Mouse (Mus musculus) 416B (cell line): ENCODE data around the gene Neu1.
"Not testable (repeated sequence)": the region's sequence is repeated elsewhere in the genome, so short reads cannot be mapped to it uniquely, and the experiment has no call there.

Experiments used
- DNase-seq: peaks from one replicate; pipeline ENCODE4 v3.0.0; 2011; ENCODE audit warnings: low read depth

Neu1 gene

GRCm38 (mm10) chr17:34948721-34949552, 17.9 kb downstream of the Neu1 start:
- peak; percentile 60 for DNase-seq

- DNase-seq = peak; percentile 75
Observed at GRCm38 (mm10) chr17:34949553-34949969, 18.5 kb downstream of the Neu1 start.

- peak; percentile 52 for DNase-seq
Observed at GRCm38 (mm10) chr17:34950514-34951455, 19.7 kb downstream of the Neu1 start.

GRCm38 (mm10) chr17:34951636-34952377, 20.8 kb downstream of the Neu1 start:
- peak; percentile 46 for DNase-seq

GRCm38 (mm10) chr17:34952378-34953040, 21.5 kb downstream of the Neu1 start:
- DNase-seq = peak; percentile 95

GRCm38 (mm10) chr17:34953258-34953657, 22.2 kb downstream of the Neu1 start:
- DNase-seq = peak; percentile 71

GRCm38 (mm10) chr17:34953904-34954303, 22.9 kb downstream of the Neu1 start:
- no peak for DNase-seq

GRCm38 (mm10) chr17:34954831-34955230, 23.8 kb downstream of the Neu1 start:
- no peak for DNase-seq

- DNase-seq = no peak
Observed at GRCm38 (mm10) chr17:34955884-34956283, 24.8 kb downstream of the Neu1 start.

- DNase-seq = peak; percentile 80
Observed at GRCm38 (mm10) chr17:34956340-34956739, 25.3 kb downstream of the Neu1 start.

GRCm38 (mm10) chr17:34957291-34957690, 26.2 kb downstream of the Neu1 start:
- DNase-seq = not testable (repeated sequence)

- not testable (repeated sequence) for DNase-seq
Observed at GRCm38 (mm10) chr17:34957966-34958365, 26.9 kb downstream of the Neu1 start.

- DNase-seq = not testable (repeated sequence)
Observed at GRCm38 (mm10) chr17:34958734-34959129, 27.7 kb downstream of the Neu1 start.

- not testable (repeated sequence) for DNase-seq
Observed at GRCm38 (mm10) chr17:34959130-34959778, 28.2 kb downstream of the Neu1 start, which contains the start of gene Hspa1b. Gene Hspa1b (minus strand): TSS chr17:34959238.

- no peak for DNase-seq
Observed at GRCm38 (mm10) chr17:34959881-34960515, 28.9 kb downstream of the Neu1 start.

- peak; percentile 25 for DNase-seq
Observed at GRCm38 (mm10) chr17:34960702-34961493, 29.8 kb downstream of the Neu1 start.

- DNase-seq = peak; percentile 53
Observed at GRCm38 (mm10) chr17:34962125-34962524, 31.1 kb downstream of the Neu1 start.

GRCm38 (mm10) chr17:34962841-34963240, 31.8 kb downstream of the Neu1 start:
- no peak for DNase-seq

GRCm38 (mm10) chr17:34964640-34965049, 33.6 kb downstream of the Neu1 start:
- no peak for DNase-seq
